Mouse (Mus musculus): ENCODE measurements around the gene Fam49a. TPM values are rescaled to one million over a fixed set of nuclear protein-coding genes. Genes with fewer than 3 reads are reported as not detected.

Gene Fam49a
- polyA plus RNA-seq (2015; fragmentation: Nextera tagmentation; extraction: Ambion mirVana), result 16.8 TPM in 2 replicates

- H3K9ac ChIP-seq (ENCODE audit: low read length), result peak within 1 kb of the TSS; percentile 84
- under 1% methylated on average over 53 of the region's 62 CpGs for WGBS
- H3K4me1 ChIP-seq (replicated peaks; ENCODE audit: control insufficient read depth, insufficient read depth, low read length), result peaks cover 29% of the 10 kb centered on the region
- H3K4me3 ChIP-seq (ENCODE audit: low read length), result peak within 1 kb of the TSS; percentile 76
- no peaks in the 10 kb centered on the region for H3K27me3 ChIP-seq (ENCODE audit: control insufficient read depth, insufficient read depth, low read depth, low read length)
- no peaks in the 10 kb centered on the region for H3K9me3 ChIP-seq (ENCODE audit: control insufficient read depth, low read length)
- peak within 1 kb of the TSS; percentile 95 for H3K4me2 ChIP-seq (ENCODE audit: low read depth, low read length)
- no peaks in the 10 kb centered on the region for H3K36me3 ChIP-seq (ENCODE audit: control insufficient read depth, insufficient read depth, low read length)
- H3K27ac ChIP-seq (ENCODE audit: low read length), result peak within 1 kb of the TSS; percentile 63
- peak; percentile 91 for ATAC-seq (ENCODE audit: low read depth)
These were observed at the start of gene Fam49a for GRCm38 (mm10) chr12:12261987-12262971. Gene Fam49a, plus strand, starts transcription at chr12:12262139.

DNA sequence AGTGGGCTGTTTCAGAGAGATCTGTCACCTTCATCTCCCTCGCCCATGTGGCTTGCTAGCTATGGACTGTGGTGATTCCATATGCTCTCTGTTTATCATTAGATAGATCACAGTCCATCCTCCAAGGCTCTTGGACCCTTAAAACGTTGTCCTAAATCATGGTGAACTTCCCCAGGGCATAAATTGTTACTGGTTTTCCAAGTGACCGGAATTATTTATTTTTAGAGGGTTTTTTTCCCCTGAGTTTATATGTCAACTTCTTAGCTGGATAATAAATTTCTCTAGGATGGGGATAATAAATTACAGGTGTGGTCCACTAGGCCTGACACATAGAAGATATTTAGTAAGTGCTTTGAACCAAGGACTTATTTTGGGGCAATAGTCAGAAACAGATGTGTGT, 48.4 kb upstream of the Fam49a start:
- H3K4me2 ChIP-seq (ENCODE audit: low read depth, low read length), result no peak overlapping the region
- H3K36me3 ChIP-seq (ENCODE audit: control insufficient read depth, insufficient read depth, low read length), result no peaks in the 10 kb centered on the region
- H3K4me1 ChIP-seq (replicated peaks; ENCODE audit: control insufficient read depth, insufficient read depth, low read length), result no peaks in the 10 kb centered on the region
- ATAC-seq (ENCODE audit: low read depth), result no peak
- 51% methylated on average over 3 of the region's 3 CpGs for WGBS
- no peaks in the 10 kb centered on the region for H3K9me3 ChIP-seq (ENCODE audit: control insufficient read depth, low read length)
- no peaks in the 10 kb centered on the region for H3K27me3 ChIP-seq (ENCODE audit: control insufficient read depth, insufficient read depth, low read depth, low read length)
- no peak overlapping the region for H3K27ac ChIP-seq (ENCODE audit: low read length)
- H3K4me3 ChIP-seq (ENCODE audit: low read length), result no peak overlapping the region
- no peak overlapping the region for H3K9ac ChIP-seq (ENCODE audit: low read length)

GRCm38 (mm10) chr12:12218947-12219346, 43.0 kb upstream of the Fam49a start:
- H3K9me3 ChIP-seq (ENCODE audit: control insufficient read depth, low read length), result no peaks in the 10 kb centered on the region
- WGBS, result 77% methylated on average over 5 of the region's 5 CpGs
- H3K4me2 ChIP-seq (ENCODE audit: low read depth, low read length), result no peak overlapping the region
- no peak overlapping the region for H3K27ac ChIP-seq (ENCODE audit: low read length)
- H3K4me3 ChIP-seq (ENCODE audit: low read length), result no peak overlapping the region
- H3K9ac ChIP-seq (ENCODE audit: low read length), result no peak overlapping the region
- H3K27me3 ChIP-seq (ENCODE audit: control insufficient read depth, insufficient read depth, low read depth, low read length), result no peaks in the 10 kb centered on the region
- ATAC-seq (ENCODE audit: low read depth), result no peak
- H3K4me1 ChIP-seq (replicated peaks; ENCODE audit: control insufficient read depth, insufficient read depth, low read length), result no peaks in the 10 kb centered on the region
- H3K36me3 ChIP-seq (ENCODE audit: control insufficient read depth, insufficient read depth, low read length), result no peaks in the 10 kb centered on the region

DNA sequence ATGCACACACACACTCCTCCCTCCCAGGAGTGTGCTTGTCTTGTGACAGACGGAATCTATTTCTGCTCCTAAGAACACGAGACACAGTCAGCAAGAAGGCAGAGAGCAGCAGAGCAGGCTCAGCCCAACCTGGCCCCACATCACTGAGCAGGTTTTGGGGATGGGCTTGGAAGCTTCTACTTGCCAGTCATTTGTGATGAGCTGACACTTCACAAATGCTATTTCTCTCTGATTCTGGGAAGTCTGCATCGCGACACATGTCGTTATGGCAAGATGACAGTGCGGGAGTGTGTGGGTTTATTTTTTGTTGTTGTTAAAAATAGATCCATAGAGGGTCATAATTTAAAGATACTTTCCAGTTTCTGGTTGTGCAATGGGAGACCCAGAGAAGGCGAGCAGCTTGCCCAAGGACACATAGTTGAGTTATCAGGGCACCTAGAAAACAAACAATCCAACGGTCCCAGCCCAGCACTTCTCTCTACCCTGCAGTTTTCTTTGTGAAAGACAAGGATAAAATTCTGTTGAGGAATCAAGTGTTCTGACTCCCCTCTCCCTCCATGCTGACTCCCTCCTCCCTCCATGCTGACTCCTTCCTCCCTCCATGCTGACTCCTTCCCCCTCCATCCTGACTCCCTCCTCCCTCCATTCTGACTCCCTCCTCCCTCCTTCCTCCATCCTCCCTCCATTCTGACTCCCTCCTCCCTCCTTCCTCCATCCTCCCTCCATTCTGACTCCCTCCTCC, 41.0 kb upstream of the Fam49a start:
- 40% methylated on average over 8 of the region's 8 CpGs for WGBS
- H3K4me2 ChIP-seq (ENCODE audit: low read depth, low read length), result no peak overlapping the region
- no peaks in the 10 kb centered on the region for H3K4me1 ChIP-seq (replicated peaks; ENCODE audit: control insufficient read depth, insufficient read depth, low read length)
- ATAC-seq (ENCODE audit: low read depth), result peak; percentile 52
- H3K9ac ChIP-seq (ENCODE audit: low read length), result no peak overlapping the region
- H3K36me3 ChIP-seq (ENCODE audit: control insufficient read depth, insufficient read depth, low read length), result no peaks in the 10 kb centered on the region
- no peaks in the 10 kb centered on the region for H3K27me3 ChIP-seq (ENCODE audit: control insufficient read depth, insufficient read depth, low read depth, low read length)
- no peaks in the 10 kb centered on the region for H3K9me3 ChIP-seq (ENCODE audit: control insufficient read depth, low read length)
- no peak overlapping the region for H3K27ac ChIP-seq (ENCODE audit: low read length)
- H3K4me3 ChIP-seq (ENCODE audit: low read length), result no peak overlapping the region

- H3K9me3 ChIP-seq (ENCODE audit: control insufficient read depth, low read length), result no peaks in the 10 kb centered on the region
- H3K36me3 ChIP-seq (ENCODE audit: control insufficient read depth, insufficient read depth, low read length), result no peaks in the 10 kb centered on the region
- H3K4me2 ChIP-seq (ENCODE audit: low read depth, low read length), result no peak overlapping the region
- H3K4me3 ChIP-seq (ENCODE audit: low read length), result no peak overlapping the region
- WGBS, result 60% methylated on average over 9 of the region's 9 CpGs
- peak; percentile 61; the same call in 1 of the 2 replicates for ATAC-seq (ENCODE audit: low read depth)
- H3K27me3 ChIP-seq (ENCODE audit: control insufficient read depth, insufficient read depth, low read depth, low read length), result no peaks in the 10 kb centered on the region
- H3K27ac ChIP-seq (ENCODE audit: low read length), result no peak overlapping the region
- H3K4me1 ChIP-seq (replicated peaks; ENCODE audit: control insufficient read depth, insufficient read depth, low read length), result no peaks in the 10 kb centered on the region
- H3K9ac ChIP-seq (ENCODE audit: low read length), result no peak overlapping the region
These were observed 39.2 kb upstream of the Fam49a start for GRCm38 (mm10) chr12:12222585-12223290.

- no peaks in the 10 kb centered on the region for H3K4me1 ChIP-seq (replicated peaks; ENCODE audit: control insufficient read depth, insufficient read depth, low read length)
- no peak overlapping the region for H3K4me3 ChIP-seq (ENCODE audit: low read length)
- H3K27ac ChIP-seq (ENCODE audit: low read length), result no peak overlapping the region
- H3K9me3 ChIP-seq (ENCODE audit: control insufficient read depth, low read length), result no peaks in the 10 kb centered on the region
- H3K9ac ChIP-seq (ENCODE audit: low read length), result no peak overlapping the region
- H3K27me3 ChIP-seq (ENCODE audit: control insufficient read depth, insufficient read depth, low read depth, low read length), result no peaks in the 10 kb centered on the region
- WGBS, result 67% methylated on average over 2 of the region's 2 CpGs
- 0 out of 2 replicates have a peak, but pooled peaks have one; percentile 14 for ATAC-seq (ENCODE audit: low read depth)
- no peak overlapping the region for H3K4me2 ChIP-seq (ENCODE audit: low read depth, low read length)
- H3K36me3 ChIP-seq (ENCODE audit: control insufficient read depth, insufficient read depth, low read length), result no peaks in the 10 kb centered on the region
These were observed 38.6 kb upstream of the Fam49a start for GRCm38 (mm10) chr12:12223336-12223735.

DNA sequence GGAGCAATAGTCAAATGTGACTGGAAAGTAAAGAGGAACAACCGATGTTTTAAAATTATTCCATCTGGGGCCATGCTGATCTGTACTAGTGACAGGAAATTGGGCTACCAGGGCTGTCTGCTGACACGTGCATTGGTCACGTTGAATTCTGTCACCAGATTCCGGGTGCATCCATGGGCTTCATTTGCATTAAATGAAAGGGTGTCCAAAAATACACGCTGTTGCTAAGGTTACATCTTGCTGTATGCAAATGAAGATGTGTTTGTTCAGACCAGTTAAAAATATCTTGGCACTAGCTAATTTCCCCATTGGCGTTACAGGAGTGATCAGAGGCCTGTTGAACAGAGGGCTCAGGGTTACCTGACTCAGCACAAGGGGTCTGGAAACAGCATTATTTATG, 36.2 kb upstream of the Fam49a start:
- ATAC-seq (ENCODE audit: low read depth), result no peak
- Histone ChIP-seq H3K27ac (ENCODE audit: low read length) (no peak overlapping the region), H3K9me3 (ENCODE audit: control insufficient read depth, low read length) (no peaks in the 10 kb centered on the region), H3K27me3 (ENCODE audit: control insufficient read depth, insufficient read depth, low read depth, low read length) (no peaks in the 10 kb centered on the region), H3K4me2 (ENCODE audit: low read depth, low read length) (no peak overlapping the region), H3K36me3 (ENCODE audit: control insufficient read depth, insufficient read depth, low read length) (no peaks in the 10 kb centered on the region), H3K4me1 (replicated peaks; ENCODE audit: control insufficient read depth, insufficient read depth, low read length) (no peaks in the 10 kb centered on the region), H3K4me3 (ENCODE audit: low read length) (no peak overlapping the region), H3K9ac (ENCODE audit: low read length) (no peak overlapping the region)
- WGBS, result 77% methylated on average over 6 of the region's 6 CpGs

DNA sequence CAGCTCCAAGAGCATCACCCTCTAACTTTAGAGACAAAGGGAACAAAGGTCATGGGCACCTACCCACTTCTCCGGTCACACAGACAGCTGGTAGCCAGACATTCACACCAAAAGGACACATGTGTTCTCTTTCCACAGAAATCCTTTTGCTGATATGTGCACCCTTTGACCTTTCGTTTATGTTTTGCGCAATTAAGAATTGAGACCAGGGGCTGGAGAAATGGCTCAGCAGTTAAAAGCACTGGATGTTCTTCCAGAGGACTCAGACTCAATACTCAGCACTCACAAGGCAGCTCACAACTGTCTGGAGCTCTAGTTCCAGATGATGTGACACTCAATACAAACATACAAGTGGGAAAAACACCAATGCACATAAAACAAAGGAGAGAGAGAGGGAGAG, 34.3 kb upstream of the Fam49a start:
- Histone ChIP-seq H3K4me1 (replicated peaks; ENCODE audit: control insufficient read depth, insufficient read depth, low read length) (no peaks in the 10 kb centered on the region), H3K4me2 (ENCODE audit: low read depth, low read length) (no peak overlapping the region), H3K27ac (ENCODE audit: low read length) (no peak overlapping the region), H3K9me3 (ENCODE audit: control insufficient read depth, low read length) (no peaks in the 10 kb centered on the region), H3K27me3 (ENCODE audit: control insufficient read depth, insufficient read depth, low read depth, low read length) (no peaks in the 10 kb centered on the region), H3K4me3 (ENCODE audit: low read length) (no peak overlapping the region), H3K9ac (ENCODE audit: low read length) (no peak overlapping the region), H3K36me3 (ENCODE audit: control insufficient read depth, insufficient read depth, low read length) (no peaks in the 10 kb centered on the region)
- 65% methylated on average over 3 of the region's 3 CpGs for WGBS
- peak; percentile 71 for ATAC-seq (ENCODE audit: low read depth)

Measured in lung, embryonic 16.5 days (tissue).